Mouse (Mus musculus) gonadal fat pad, adult 2 months (tissue): Measurements from ENCODE around the gene Dph6. TPM values are rescaled to one million over a fixed set of nuclear protein-coding genes. Genes with fewer than 3 reads are reported as not detected.
"Not testable (repeated sequence)": the region's sequence is repeated elsewhere in the genome, so short reads cannot be mapped to it uniquely, and the experiment has no call there.

Experiments
- DNase-seq: peaks from one replicate; pipeline ENCODE4 v3.0.0-alpha.2; 2012; ENCODE audit warnings: low read depth
- polyA plus RNA-seq: library from polyadenylated mRNA; depleted of rRNA; stranded (reverse); fragments of >200 nt; gene quantifications from 2 replicates; pipeline ENCODE4 v1.2.3, GENCODE M21; 2012; rRNA removed

Dph6 gene
- polyA plus RNA-seq: 14.0 and 14.2 TPM in 2 replicates

DNA sequence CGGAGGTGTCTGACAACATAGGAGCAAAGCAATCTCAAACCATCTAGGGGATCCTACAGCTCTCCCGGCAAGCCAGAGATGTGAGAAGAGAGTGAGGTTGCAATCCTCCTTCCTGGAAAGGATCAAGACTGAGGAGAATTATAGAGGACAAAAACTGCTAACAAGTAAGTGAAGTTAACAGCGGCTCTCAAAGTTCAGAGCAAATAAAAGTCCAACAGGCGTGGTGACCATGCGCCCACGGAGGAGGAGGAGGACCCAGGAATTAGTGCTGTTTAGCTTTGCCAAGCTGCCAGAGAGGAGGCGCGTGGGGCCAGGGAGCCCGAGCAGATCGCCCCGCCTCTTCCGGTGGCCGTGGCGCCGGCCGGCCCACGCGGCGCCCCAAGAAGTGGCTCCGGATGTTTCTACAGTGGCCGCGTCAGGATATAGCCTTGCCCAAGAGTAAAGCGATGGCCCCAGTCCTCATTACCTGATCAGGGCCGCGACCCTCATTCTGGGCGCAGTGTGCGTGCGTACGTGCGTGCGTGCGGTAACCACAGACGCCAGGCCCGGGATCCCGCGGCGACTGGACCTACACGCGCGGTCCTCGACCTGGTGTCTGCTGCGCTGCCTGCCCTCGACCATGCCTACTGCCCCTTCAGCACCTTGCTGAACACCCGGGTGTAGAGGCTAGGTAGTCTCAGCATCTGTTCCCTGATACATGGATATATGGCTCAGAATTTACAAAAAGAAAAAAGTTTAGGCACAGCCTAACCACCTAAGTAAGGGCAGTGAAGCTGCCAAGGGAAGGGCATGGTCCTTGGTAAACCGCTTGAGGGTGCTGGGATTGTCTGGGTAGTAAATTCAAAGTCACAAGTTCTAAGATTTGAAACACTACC, at the start of gene Dph6:
Gene Dph6, minus strand, starts transcription at position 600 of the 875 bp plus-strand sequence.
- no peak for DNase-seq

DNA sequence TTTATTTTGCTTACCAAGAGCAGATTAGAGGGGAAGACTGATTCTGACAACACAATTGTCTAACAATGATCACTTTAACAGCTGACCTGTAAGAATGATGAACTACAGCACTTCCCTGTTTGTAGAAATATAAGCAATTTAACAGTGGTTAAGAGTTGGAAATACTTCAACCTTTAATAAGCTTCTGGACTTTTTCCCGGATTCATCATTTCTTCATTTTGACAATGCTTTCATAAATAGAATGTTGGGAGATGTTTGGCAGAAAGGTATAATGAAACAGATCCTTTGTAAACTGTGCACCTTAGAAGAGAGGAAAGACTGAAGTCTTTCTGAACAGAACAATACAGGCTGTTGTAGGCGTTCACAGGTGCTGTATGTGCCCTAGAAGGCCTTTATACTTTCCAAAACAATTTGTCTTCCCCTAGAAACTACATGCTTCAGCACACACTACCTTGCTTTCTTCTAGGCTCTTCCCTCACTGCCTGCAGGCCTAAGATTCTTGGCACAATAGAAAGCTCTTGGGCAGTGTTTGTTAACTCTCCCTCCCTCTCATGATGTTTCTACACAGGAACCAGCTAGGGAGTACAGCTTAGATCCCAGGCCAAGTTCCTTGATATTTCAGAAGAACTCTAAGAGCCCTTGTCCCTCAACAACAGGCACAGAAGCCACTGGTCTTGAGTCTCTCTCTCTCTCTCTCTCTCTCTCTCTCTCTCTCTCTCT, 46.4 kb upstream of the Dph6 start:
- peak; percentile 56 for DNase-seq

- no peak for DNase-seq
Measured at GRCm38 (mm10) chr2:114691607-114692006, 36.8 kb upstream of the Dph6 start.

DNA sequence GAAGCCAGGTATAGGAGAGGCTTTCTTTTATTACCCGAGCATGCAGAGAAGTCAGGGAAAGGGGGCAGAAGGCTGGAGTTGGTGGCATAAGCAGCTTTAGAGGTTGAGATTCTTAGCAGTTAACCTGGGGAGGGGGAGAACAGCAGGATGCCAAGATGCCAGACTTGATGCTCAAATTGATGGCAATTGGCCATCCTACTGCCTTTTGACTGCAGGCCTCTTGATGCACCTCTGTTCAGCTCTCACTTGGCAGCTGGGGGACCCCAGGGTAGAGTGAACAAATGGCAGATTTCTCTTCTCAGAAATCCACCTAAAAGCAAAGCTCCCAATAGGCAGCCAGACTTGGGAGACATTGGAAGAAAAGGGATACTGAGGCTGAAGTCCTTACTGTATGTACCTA, 32.7 kb upstream of the Dph6 start:
- no peak for DNase-seq

GRCm38 (mm10) chr2:114687081-114687480, 32.3 kb upstream of the Dph6 start:
- DNase-seq: no peak

GRCm38 (mm10) chr2:114673831-114674230, 19.1 kb upstream of the Dph6 start:
- DNase-seq: no peak

DNA sequence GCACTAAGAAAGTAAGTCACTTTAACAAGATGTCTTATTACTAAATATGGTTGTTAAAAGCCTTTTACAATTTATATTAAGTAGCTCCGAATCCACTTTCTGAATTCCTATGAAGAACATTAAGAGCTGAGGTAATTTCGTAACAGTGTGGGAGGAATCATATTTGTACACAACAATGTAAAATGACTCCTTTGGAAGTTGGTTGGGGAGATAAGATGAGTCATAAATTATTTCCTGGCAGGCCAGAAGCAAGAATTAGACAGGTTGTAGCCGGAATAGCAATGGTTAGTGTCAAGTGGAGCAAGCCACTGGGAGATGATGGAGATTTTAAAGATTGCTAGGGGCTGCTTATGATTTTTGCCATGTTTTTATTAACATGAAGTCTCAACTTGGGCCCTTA, 16.2 kb upstream of the Dph6 start:
- DNase-seq: no peak

- DNase-seq: no peak
Measured at GRCm38 (mm10) chr2:114658954-114659353, 4.2 kb upstream of the Dph6 start.

DNA sequence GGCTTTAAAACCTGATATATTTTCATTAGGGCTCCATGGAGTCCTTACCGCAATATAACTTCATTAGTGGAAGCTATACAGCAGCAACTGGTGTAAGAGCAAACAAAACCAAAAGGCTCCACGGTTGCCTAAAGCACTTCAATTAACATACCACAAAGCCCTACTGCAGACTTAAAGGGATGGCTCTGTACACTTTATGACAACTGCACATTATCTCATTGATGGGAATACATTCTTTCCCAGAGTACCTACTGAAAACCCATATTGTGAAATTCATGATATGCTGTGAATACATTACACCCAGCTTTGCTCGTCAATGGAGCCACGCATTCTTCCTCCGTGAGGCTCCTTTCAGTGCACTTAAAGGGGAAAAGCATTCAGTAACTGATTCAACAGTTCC, 8.5 kb downstream of the Dph6 start:
- DNase-seq: no peak

DNA sequence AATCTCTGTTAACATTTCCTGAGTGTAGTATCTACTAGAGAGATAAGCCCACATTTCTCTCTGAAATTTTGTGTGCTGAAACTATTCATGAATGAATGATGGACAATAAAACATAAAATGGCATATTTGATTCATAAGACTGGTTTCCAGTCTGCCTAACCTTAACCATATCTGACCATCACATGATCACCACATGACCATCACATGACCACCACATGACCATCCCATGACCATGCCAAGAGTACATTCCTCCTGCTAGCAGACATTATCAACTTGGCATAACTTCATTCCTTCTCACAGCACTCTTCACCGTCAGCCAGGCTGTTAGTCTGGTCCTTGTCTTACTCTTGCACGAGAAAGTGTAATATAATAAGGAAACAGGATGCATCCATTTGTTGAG, 10.9 kb downstream of the Dph6 start:
- DNase-seq: no peak

GRCm38 (mm10) chr2:114624683-114625082, 30.1 kb downstream of the Dph6 start:
- no peak for DNase-seq

- DNase-seq: no peak
Measured at GRCm38 (mm10) chr2:114622550-114622939, 32.2 kb downstream of the Dph6 start.

- DNase-seq: no peak
Measured at GRCm38 (mm10) chr2:114621781-114622549, 32.8 kb downstream of the Dph6 start.

GRCm38 (mm10) chr2:114611576-114611975, 43.2 kb downstream of the Dph6 start:
- DNase-seq: no peak

GRCm38 (mm10) chr2:114610110-114610509, 44.7 kb downstream of the Dph6 start:
- DNase-seq: no peak

DNA sequence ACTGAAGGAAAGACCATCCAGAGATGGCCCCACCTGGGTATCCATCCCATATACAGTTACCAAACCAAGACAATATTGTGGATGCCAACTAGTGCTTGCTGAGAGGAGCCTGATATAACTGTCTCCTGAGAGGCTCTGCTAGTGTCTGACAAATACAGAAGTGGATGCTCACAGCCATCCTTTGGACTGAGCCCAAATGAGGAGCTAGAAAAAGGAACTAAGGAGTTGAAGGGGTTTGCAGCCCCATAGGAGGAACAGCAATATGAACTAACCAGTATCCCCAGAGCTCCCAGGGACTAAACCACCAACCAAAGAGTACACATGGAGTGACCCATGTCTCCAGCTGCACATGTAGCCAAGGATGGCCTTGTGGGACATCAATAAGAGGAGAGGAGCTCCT, 49.6 kb downstream of the Dph6 start:
- DNase-seq: not testable (repeated sequence)

DNA sequence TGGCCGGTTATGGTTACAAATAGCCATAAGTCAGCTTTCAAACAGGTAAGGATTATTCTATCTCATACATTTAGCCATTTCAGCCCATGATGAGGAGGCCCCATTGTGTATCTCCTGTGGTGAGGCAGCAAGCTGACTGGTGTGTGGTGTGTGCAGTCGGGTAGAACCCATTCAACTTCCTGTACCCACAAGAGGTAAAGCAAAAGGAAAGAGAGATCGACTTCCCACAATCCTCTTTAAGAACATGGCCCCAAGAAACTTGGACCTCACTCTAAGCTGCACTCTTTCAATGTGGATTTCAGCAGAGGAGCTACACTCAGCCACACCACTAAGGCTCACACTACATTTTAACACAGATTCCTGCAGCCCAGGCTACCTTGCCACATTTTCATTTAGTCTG, 53.6 kb downstream of the Dph6 start:
- no peak for DNase-seq

DNA sequence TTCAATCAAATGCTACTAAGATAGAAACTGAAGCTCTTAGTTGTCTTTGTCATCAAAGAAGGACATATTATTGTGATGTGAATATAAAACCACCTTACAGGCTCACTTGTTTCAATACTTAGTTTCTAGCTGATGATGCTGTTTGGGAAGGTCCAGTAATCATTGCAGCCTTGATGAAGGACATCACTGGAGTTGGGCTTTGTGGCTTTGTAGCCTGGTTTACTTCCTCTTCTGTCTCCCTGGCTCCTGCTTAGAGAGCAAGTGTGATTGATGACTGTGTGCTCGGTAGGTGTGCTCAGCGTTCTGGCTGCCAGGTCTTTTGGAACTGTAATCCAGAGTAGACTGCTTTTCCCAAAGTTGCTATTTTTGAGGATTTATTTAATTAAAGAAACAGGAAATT, 55.0 kb downstream of the Dph6 start:
- no peak for DNase-seq

GRCm38 (mm10) chr2:114593393-114593792, 61.4 kb downstream of the Dph6 start:
- DNase-seq: no peak

- no peak for DNase-seq
Measured at GRCm38 (mm10) chr2:114580714-114581113, 74.0 kb downstream of the Dph6 start.

DNA sequence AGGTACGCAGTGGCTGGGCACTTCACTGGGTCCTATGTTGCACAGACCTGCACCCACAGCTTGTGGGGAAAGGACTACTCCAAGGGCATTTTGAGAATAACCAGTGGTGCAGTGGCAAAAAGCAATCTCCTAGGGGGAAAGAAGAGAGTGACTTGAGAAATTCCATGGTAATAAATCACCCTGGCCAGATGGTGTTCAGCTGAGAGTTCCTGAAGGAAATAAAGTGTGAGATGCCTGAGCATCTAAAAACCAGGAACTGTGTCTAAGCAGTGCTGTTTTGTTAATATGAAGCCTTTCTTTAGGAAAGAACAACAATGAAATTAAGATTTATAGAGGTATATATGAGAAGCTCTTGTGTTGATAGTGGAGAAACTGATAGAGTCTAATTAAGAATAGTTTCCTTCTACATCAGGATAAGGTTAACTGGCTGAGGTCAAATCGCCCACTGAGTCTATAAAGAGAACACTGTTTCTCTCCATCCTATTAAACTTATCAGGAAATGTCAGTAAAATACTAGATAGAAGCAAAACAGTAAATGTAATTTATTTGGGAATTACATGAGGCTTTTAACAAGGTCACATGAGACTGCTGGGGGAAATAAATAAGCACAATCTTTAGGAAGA, 111.7 kb downstream of the Dph6 start:
- no peak for DNase-seq

- no peak for DNase-seq
Measured at GRCm38 (mm10) chr2:114542325-114542724, 112.4 kb downstream of the Dph6 start.
